Mouse (Mus musculus): ENCODE results near the gene Akap8. TPM values are rescaled to one million over a fixed set of nuclear protein-coding genes. Genes with fewer than 3 reads are reported as not detected.

Gene Akap8
- polyA plus RNA-seq, 1 experiment from 2014 or later: 66.2 TPM

- Histone ChIP-seq H3K27ac (ENCODE audit: low read depth, low read length) (no peak overlapping the region), H3K36me3 (ENCODE audit: control insufficient read depth, insufficient read depth, low read length) (0 out of 2 replicates have a peak, but pooled peaks cover 2% of the 10 kb centered on the region), H3K9me3 (ENCODE audit: control insufficient read depth, low read length) (no peaks in the 10 kb centered on the region), H3K27me3 (ENCODE audit: control insufficient read depth, insufficient read depth, low read length) (no peaks in the 10 kb centered on the region), H3K4me3 (ENCODE audit: low read depth, low read length) (no peak overlapping the region), H3K4me1 (replicated peaks; ENCODE audit: control insufficient read depth, insufficient read depth, low read length) (no peaks in the 10 kb centered on the region; the same call in 1 of the 2 replicates), H3K4me2 (replicated peaks; ENCODE audit: low read depth, low read length) (no peak overlapping the region), H3K9ac (ENCODE audit: low read depth, low read length) (no peak overlapping the region)
- ATAC-seq (ENCODE audit: low FRiP score) (no peak), DNase-seq (ENCODE audit: low spot score) (no peak)
Observed at GRCm38 (mm10) chr17:32351726-32352125, 30.7 kb upstream of the Akap8 start.

DNA sequence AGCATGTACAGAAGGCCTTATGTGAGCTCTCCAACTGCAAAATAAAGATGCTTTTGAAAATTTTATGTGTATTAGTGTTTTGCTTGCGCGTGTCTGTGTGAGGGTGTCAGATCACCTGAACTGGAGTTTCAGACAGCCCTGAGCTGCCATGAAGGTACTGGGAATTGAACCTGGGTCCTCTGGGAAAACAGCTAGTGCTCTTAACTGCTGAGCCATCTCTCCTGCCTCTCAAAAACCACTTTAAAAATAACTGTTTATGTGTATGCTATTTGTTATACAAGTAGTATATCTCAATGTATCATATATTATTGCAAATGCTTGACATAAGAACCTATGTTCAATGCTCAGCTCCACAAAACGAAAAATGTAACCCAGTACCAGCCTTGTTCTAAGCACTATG lies 30.2 kb upstream of the Akap8 start:
- Histone ChIP-seq H3K27ac (ENCODE audit: low read depth, low read length) (no peak overlapping the region), H3K4me1 (replicated peaks; ENCODE audit: control insufficient read depth, insufficient read depth, low read length) (no peaks in the 10 kb centered on the region; the same call in 1 of the 2 replicates), H3K9ac (ENCODE audit: low read depth, low read length) (no peak overlapping the region), H3K9me3 (ENCODE audit: control insufficient read depth, low read length) (no peaks in the 10 kb centered on the region), H3K4me3 (ENCODE audit: low read depth, low read length) (peak overlapping the region; percentile 88; the same call in 1 of the 2 replicates), H3K4me2 (replicated peaks; ENCODE audit: low read depth, low read length) (no peak overlapping the region), H3K36me3 (ENCODE audit: control insufficient read depth, insufficient read depth, low read length) (0 out of 2 replicates have a peak, but pooled peaks cover under 1% of the 10 kb centered on the region), H3K27me3 (ENCODE audit: control insufficient read depth, insufficient read depth, low read length) (no peaks in the 10 kb centered on the region)
- no peak for ATAC-seq (ENCODE audit: low FRiP score)
- 73% methylated on average over 3 of the region's 3 CpGs for WGBS
- no peak for DNase-seq (ENCODE audit: low spot score)

DNA sequence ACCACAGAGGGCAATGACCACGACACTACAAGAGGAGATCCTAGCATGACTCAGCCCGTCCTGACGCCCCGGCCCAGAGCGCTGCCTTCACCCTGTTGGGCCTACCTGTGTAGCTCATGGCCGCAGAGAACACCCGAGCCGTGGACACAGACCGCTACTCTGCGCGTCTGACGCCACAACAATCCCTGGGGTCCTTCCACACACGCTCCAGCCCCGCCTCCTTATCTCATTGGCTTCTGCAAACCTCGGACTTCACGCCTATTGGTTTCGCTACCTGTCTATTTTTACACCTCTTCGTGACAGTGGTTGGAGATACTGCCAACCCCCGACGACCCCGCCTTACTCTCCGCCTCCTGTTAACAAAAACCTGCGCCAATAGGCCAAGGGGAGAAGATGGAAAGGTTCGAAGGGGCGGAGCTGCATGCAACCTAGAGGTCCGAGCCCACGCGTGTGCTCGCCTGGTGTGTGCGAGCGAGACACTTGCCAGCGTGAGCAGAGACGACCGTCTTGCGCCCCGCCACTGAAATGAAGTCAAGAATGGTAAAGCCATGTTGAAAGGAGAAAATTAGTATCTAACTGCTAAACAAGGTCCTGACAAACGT lies 29.4 kb upstream of the Akap8 start, which contains the start of gene Akap8l:
TSS of gene Akap8l (minus strand) at position 226 of the 602 bp plus-strand sequence.
- H3K9ac ChIP-seq (ENCODE audit: low read depth, low read length): peak within 1 kb of the TSS; percentile 84
- peak within 1 kb of the TSS; percentile 82 for H3K4me2 ChIP-seq (replicated peaks; ENCODE audit: low read depth, low read length)
- no peaks in the 10 kb centered on the region for H3K9me3 ChIP-seq (ENCODE audit: control insufficient read depth, low read length)
- H3K27ac ChIP-seq (ENCODE audit: low read depth, low read length): peak within 1 kb of the TSS; percentile 76
- peak; percentile 96 for DNase-seq (ENCODE audit: low spot score)
- whole genome bisulfite sequencing: under 1% methylated on average over 37 of the region's 37 CpGs
- peak within 1 kb of the TSS; percentile 88 for H3K4me3 ChIP-seq (ENCODE audit: low read depth, low read length)
- H3K36me3 ChIP-seq (ENCODE audit: control insufficient read depth, insufficient read depth, low read length): no peaks in the 10 kb centered on the region
- no peaks in the 10 kb centered on the region; the same call in 1 of the 2 replicates for H3K4me1 ChIP-seq (replicated peaks; ENCODE audit: control insufficient read depth, insufficient read depth, low read length)
- H3K27me3 ChIP-seq (ENCODE audit: control insufficient read depth, insufficient read depth, low read length): no peaks in the 10 kb centered on the region
- ATAC-seq (ENCODE audit: low FRiP score): peak; percentile 98

DNA sequence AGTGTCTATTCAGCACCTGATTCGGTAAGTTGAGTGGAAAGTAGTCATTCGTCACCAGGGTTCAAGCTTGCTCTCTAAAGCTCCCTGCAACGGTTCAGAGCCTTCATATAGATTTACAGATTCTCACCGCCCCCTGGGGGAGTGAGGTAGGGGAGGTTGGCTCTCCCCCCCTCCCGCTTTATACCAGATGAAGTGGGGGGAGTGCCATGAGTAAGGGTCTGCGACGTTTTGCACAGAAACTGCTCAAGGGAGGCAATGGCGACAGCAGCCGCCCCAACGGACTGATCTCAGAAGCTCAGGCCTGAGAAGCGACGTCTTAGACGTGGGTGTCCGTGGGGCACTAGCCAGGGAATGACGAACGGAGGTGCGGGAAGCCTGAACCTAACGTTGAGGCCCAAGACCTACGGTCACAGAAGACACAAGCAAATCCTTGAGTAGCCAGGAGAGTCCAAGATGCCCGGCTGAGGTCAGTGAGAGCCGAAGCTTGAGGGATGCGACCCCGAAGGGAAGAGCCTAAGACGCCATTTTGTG lies 28.9 kb upstream of the Akap8 start:
- Histone ChIP-seq H3K27me3 (ENCODE audit: control insufficient read depth, insufficient read depth, low read length) (no peaks in the 10 kb centered on the region), H3K36me3 (ENCODE audit: control insufficient read depth, insufficient read depth, low read length) (no peaks in the 10 kb centered on the region), H3K4me2 (replicated peaks; ENCODE audit: low read depth, low read length) (peak overlapping the region; percentile 82), H3K9me3 (ENCODE audit: control insufficient read depth, low read length) (no peaks in the 10 kb centered on the region), H3K4me3 (ENCODE audit: low read depth, low read length) (peak overlapping the region; percentile 88), H3K9ac (ENCODE audit: low read depth, low read length) (peak overlapping the region; percentile 84), H3K4me1 (replicated peaks; ENCODE audit: control insufficient read depth, insufficient read depth, low read length) (no peaks in the 10 kb centered on the region; the same call in 1 of the 2 replicates), H3K27ac (ENCODE audit: low read depth, low read length) (peak overlapping the region; percentile 76)
- WGBS: 1% methylated on average over 24 of the region's 24 CpGs
- ATAC-seq (ENCODE audit: low FRiP score) (peak; percentile 48), DNase-seq (ENCODE audit: low spot score) (no peak)

DNA sequence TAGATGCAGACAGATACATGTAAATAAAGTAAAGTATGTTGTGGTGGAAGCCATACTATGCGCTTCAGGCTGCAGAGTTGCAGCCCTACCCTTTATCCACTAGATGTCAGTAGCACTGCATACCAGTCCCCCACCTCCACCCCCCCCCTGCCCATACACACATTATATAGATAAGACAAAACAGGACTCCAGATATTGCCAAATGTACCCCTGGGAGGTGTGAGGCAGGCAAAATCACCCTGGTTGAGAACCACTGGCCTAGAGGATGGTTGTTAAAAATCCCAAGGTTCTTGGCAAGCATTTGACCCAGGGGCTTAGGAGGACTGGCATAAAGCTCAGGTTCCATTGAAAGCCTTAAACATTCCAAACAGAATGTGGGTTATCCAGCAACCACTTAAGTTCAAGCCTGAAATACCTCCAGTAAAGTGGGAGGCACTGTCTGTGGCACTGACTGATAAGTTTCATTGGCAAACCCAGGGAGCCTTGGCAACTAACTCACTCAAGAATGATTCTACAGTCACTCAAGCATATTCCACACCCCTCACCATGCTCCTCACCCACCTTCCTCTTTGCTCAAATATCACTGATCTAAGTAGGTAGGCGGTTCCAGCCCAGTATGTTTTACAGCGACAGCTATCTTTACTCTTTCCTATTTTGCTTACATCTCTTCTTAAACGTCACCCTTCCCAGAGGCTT lies 28.1 kb upstream of the Akap8 start:
- H3K9me3 ChIP-seq (ENCODE audit: control insufficient read depth, low read length): no peaks in the 10 kb centered on the region
- peak overlapping the region; percentile 82 for H3K4me2 ChIP-seq (replicated peaks; ENCODE audit: low read depth, low read length)
- H3K4me1 ChIP-seq (replicated peaks; ENCODE audit: control insufficient read depth, insufficient read depth, low read length): no peaks in the 10 kb centered on the region; the same call in 1 of the 2 replicates
- no peak overlapping the region for H3K27ac ChIP-seq (ENCODE audit: low read depth, low read length)
- ATAC-seq (ENCODE audit: low FRiP score) (no peak), DNase-seq (ENCODE audit: low spot score) (peak; percentile 63)
- H3K27me3 ChIP-seq (ENCODE audit: control insufficient read depth, insufficient read depth, low read length): no peaks in the 10 kb centered on the region
- peak overlapping the region; percentile 84 for H3K9ac ChIP-seq (ENCODE audit: low read depth, low read length)
- 17% methylated on average over 4 of the region's 4 CpGs for WGBS
- H3K4me3 ChIP-seq (ENCODE audit: low read depth, low read length): peak overlapping the region; percentile 88
- no peaks in the 10 kb centered on the region for H3K36me3 ChIP-seq (ENCODE audit: control insufficient read depth, insufficient read depth, low read length)

GRCm38 (mm10) chr17:32348406-32348805 lies 27.4 kb upstream of the Akap8 start:
- DNase-seq (ENCODE audit: low spot score) (no peak), ATAC-seq (ENCODE audit: low FRiP score) (no peak)
- Histone ChIP-seq H3K27ac (ENCODE audit: low read depth, low read length) (no peak overlapping the region), H3K4me3 (ENCODE audit: low read depth, low read length) (no peak overlapping the region), H3K36me3 (ENCODE audit: control insufficient read depth, insufficient read depth, low read length) (no peaks in the 10 kb centered on the region), H3K4me1 (replicated peaks; ENCODE audit: control insufficient read depth, insufficient read depth, low read length) (no peaks in the 10 kb centered on the region; the same call in 1 of the 2 replicates), H3K4me2 (replicated peaks; ENCODE audit: low read depth, low read length) (no peak overlapping the region), H3K9ac (ENCODE audit: low read depth, low read length) (no peak overlapping the region), H3K27me3 (ENCODE audit: control insufficient read depth, insufficient read depth, low read length) (no peaks in the 10 kb centered on the region), H3K9me3 (ENCODE audit: control insufficient read depth, low read length) (no peaks in the 10 kb centered on the region)
- WGBS: 93% methylated on average over 2 of the region's 2 CpGs

DNA sequence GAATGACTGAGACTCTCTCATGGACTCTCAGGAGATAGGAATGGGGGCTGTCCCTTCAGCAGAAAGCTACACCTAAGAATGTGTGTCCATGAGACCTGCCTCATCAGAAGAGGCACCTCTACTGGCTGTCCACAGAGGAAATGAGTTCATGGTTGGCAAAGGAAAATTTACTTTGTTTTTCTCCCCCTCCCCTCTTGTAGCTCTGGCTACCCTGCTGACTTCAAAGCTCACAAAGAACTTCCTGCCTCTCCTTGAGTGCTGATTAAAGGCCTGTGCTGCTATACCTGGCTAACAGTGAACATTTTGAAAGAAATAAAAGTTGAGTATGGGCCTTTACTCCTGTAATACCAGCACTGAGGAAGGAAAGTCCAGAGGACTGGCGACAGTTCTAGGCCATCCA lies 20.1 kb upstream of the Akap8 start:
- ATAC-seq (ENCODE audit: low FRiP score) (no peak), DNase-seq (ENCODE audit: low spot score) (no peak)
- H3K36me3 ChIP-seq (ENCODE audit: control insufficient read depth, insufficient read depth, low read length): peaks cover 2% of the 10 kb centered on the region; the same call in 1 of the 2 replicates
- WGBS: 97% methylated on average over 1 of the region's 1 CpGs
- H3K4me2 ChIP-seq (replicated peaks; ENCODE audit: low read depth, low read length): no peak overlapping the region
- no peak overlapping the region for H3K4me3 ChIP-seq (ENCODE audit: low read depth, low read length)
- no peaks in the 10 kb centered on the region for H3K27me3 ChIP-seq (ENCODE audit: control insufficient read depth, insufficient read depth, low read length)
- H3K27ac ChIP-seq (ENCODE audit: low read depth, low read length): no peak overlapping the region
- no peaks in the 10 kb centered on the region for H3K9me3 ChIP-seq (ENCODE audit: control insufficient read depth, low read length)
- H3K4me1 ChIP-seq (replicated peaks; ENCODE audit: control insufficient read depth, insufficient read depth, low read length): no peaks in the 10 kb centered on the region
- no peak overlapping the region for H3K9ac ChIP-seq (ENCODE audit: low read depth, low read length)

DNA sequence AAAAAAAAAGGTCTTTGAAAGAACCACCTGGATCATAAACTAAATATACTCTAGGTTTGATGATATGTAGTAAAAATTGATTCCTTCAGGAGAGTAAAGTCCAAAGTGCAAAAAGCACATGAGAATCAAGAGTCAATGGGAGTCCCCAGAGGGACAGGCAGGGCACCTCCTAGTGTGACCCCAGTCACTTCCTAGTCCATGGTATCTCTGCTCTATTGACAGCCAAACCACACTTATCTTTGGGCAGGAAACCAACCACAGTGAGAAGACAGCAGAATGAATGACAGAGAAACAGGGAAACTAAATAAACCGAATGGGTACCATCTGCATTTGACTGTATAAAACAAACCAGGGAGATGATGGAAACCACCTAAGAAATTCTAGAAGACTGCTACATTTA lies 19.1 kb upstream of the Akap8 start:
- DNase-seq (ENCODE audit: low spot score) (no peak), ATAC-seq (ENCODE audit: low FRiP score) (no peak)
- H3K27ac ChIP-seq (ENCODE audit: low read depth, low read length): no peak overlapping the region
- H3K9ac ChIP-seq (ENCODE audit: low read depth, low read length): no peak overlapping the region
- 77% methylated on average over 1 of the region's 1 CpGs for WGBS
- no peaks in the 10 kb centered on the region for H3K27me3 ChIP-seq (ENCODE audit: control insufficient read depth, insufficient read depth, low read length)
- no peaks in the 10 kb centered on the region for H3K4me1 ChIP-seq (replicated peaks; ENCODE audit: control insufficient read depth, insufficient read depth, low read length)
- H3K9me3 ChIP-seq (ENCODE audit: control insufficient read depth, low read length): no peaks in the 10 kb centered on the region
- H3K36me3 ChIP-seq (ENCODE audit: control insufficient read depth, insufficient read depth, low read length): peaks cover 11% of the 10 kb centered on the region
- no peak overlapping the region for H3K4me3 ChIP-seq (ENCODE audit: low read depth, low read length)
- H3K4me2 ChIP-seq (replicated peaks; ENCODE audit: low read depth, low read length): no peak overlapping the region
